ENCODE assay signal across 9 mouse cellular contexts in genomic region chr4:143388955-143389702, GRCm38 (mm10). TPM values are rescaled to one million over a fixed set of nuclear protein-coding genes. Genes with fewer than 3 reads are reported as not detected.
A peak's percentile ranks its signal among the peaks of the same experiment; 100 is the strongest.
DNase-seq lines count a peak whose midpoint lies in the region; ATAC-seq and TF ChIP-seq lines count a peak whose summit lies in the region.
"Had no signal": no experiment of that assay in that cellular context is flagged by ENCODE, and none has a peak within 500 bp of the region (broad histone marks: within the 10 kb centered on the region; RNA-seq: fewer than 3 reads in every experiment).

No protein-coding gene starts in this region.

- ATAC-seq in embryonic facial prominence, embryonic 14.5 days (ENCODE audit: low read depth): peak; percentile 93
- ATAC-seq in heart, embryonic 14.5 days (ENCODE audit: insufficient number of reproducible peaks, insufficient read depth, low FRiP score, low read depth): no peak
- peak; percentile 84 for ATAC-seq in kidney, postnatal 0 days (replicated peaks; ENCODE audit: low FRiP score, low read depth)
- peak; percentile 79 for ATAC-seq in lung, postnatal 0 days

- TF ChIP-seq EP300 in lung, postnatal 0 days (IDR thresholded peaks at IDR 0.05): no peak

- TF ChIP-seq CTCF in kidney, postnatal 0 days (IDR thresholded peaks at IDR 0.05; ENCODE audit: low read depth): peak; percentile 58
- TF ChIP-seq CTCF in lung, postnatal 0 days (IDR thresholded peaks at IDR 0.05): peak; percentile 59

- peak overlapping the region; percentile 61 for H3K9ac ChIP-seq in embryonic facial prominence, embryonic 14.5 days (ENCODE audit: low read depth, low read length)
- peak overlapping the region; percentile 64 for H3K9ac ChIP-seq in heart, embryonic 14.5 days (ENCODE audit: low read length)
- peak overlapping the region; percentile 51 for H3K9ac ChIP-seq in kidney, postnatal 0 days (ENCODE audit: low read depth, low read length)
- no peak overlapping the region for H3K9ac ChIP-seq in lung, postnatal 0 days (replicated peaks; ENCODE audit: low read depth)

- peak; percentile 16 to 17 for DNase-seq in left cerebral cortex, postnatal 25 days (ENCODE audit: low spot score in 2 of 2)
- no peak for DNase-seq in left cerebral cortex, adult 9 months (ENCODE audit: low spot score in 2 of 2)
- DNase-seq in embryonic facial prominence, embryonic 14.5 days (ENCODE audit: low spot score): peak; percentile 83
- DNase-seq in kidney, postnatal 0 days (ENCODE audit: low spot score): peak; percentile 77
- DNase-seq in lung, postnatal 0 days (ENCODE audit: low spot score): peak; percentile 62
- peak; percentile 20 for DNase-seq in ovary, postnatal 14 days (ENCODE audit: low spot score)
- DNase-seq in MN1 (ENCODE audit: low spot score): no peak

- H3K27ac ChIP-seq in embryonic facial prominence, embryonic 14.5 days (replicated peaks; ENCODE audit: low read depth, low read length): no peak overlapping the region
- H3K27ac ChIP-seq in heart, embryonic 14.5 days (replicated peaks in 1 of 2; ENCODE audit: control insufficient read depth in 1 of 2, insufficient read depth in 1 of 2, low read depth in 2 of 2, low read length in 2 of 2): no peak overlapping the region
- no peak overlapping the region for H3K27ac ChIP-seq in kidney, postnatal 0 days
- H3K27ac ChIP-seq in lung, postnatal 0 days (ENCODE audit: low read length): no peak overlapping the region

- 11% methylated on average over 24 of the region's 43 CpGs for WGBS in embryonic facial prominence, embryonic 14.5 days
- 9% methylated on average over 34 of the region's 43 CpGs for WGBS in heart, embryonic 14.5 days
- WGBS in kidney, postnatal 0 days: 8% methylated on average over 37 of the region's 43 CpGs
- WGBS in lung, postnatal 0 days: 8% methylated on average over 34 of the region's 43 CpGs

- H3K4me3 ChIP-seq in embryonic facial prominence, embryonic 14.5 days (ENCODE audit: low read depth, low read length): peak overlapping the region; percentile 40
- H3K4me3 ChIP-seq in heart, embryonic 14.5 days (ENCODE audit: control insufficient read depth in 1 of 2, insufficient read depth in 1 of 2, low read depth in 1 of 2, low read length in 2 of 2): peak overlapping the region; percentile 41 to 42
- peak overlapping the region; percentile 32; the same call in 1 of the 2 replicates for H3K4me3 ChIP-seq in kidney, postnatal 0 days (replicated peaks; ENCODE audit: low read depth, low read length)
- peak overlapping the region; percentile 30 for H3K4me3 ChIP-seq in lung, postnatal 0 days (ENCODE audit: low read depth, low read length)

- no peaks in the 10 kb centered on the region for H3K27me3 ChIP-seq in embryonic facial prominence, embryonic 14.5 days (replicated peaks; ENCODE audit: control insufficient read depth, insufficient read depth, low read length)
- no peaks in the 10 kb centered on the region for H3K27me3 ChIP-seq in heart, embryonic 14.5 days (ENCODE audit: control insufficient read depth, insufficient read depth, low read length)
- H3K27me3 ChIP-seq in kidney, postnatal 0 days (ENCODE audit: insufficient read depth, low read length): no peaks in the 10 kb centered on the region
- no peaks in the 10 kb centered on the region for H3K27me3 ChIP-seq in lung, postnatal 0 days (replicated peaks; ENCODE audit: insufficient read depth, low read length)

- intact Hi-C loops in left cerebral cortex, postnatal 25 days (cut with DNase I): no loop called here

- no peaks in the 10 kb centered on the region for H3K4me1 ChIP-seq in embryonic facial prominence, embryonic 14.5 days (ENCODE audit: control insufficient read depth, insufficient read depth, low read length)
- no peaks in the 10 kb centered on the region for H3K4me1 ChIP-seq in heart, embryonic 14.5 days (ENCODE audit: control insufficient read depth in 2 of 2, insufficient read depth in 2 of 2, low read length in 2 of 2)
- no peaks in the 10 kb centered on the region for H3K4me1 ChIP-seq in kidney, postnatal 0 days (replicated peaks; ENCODE audit: insufficient read depth, low read length)
- H3K4me1 ChIP-seq in lung, postnatal 0 days (ENCODE audit: insufficient read depth, low read depth, low read length): no peaks in the 10 kb centered on the region

- no peaks in the 10 kb centered on the region for H3K36me3 ChIP-seq in embryonic facial prominence, embryonic 14.5 days (ENCODE audit: control insufficient read depth, insufficient read depth, low read length)
- H3K36me3 ChIP-seq in heart, embryonic 14.5 days (ENCODE audit: control insufficient read depth, insufficient read depth, low read length): no peaks in the 10 kb centered on the region
- H3K36me3 ChIP-seq in kidney, postnatal 0 days (ENCODE audit: insufficient read depth, low read length): no peaks in the 10 kb centered on the region
- H3K36me3 ChIP-seq in lung, postnatal 0 days (ENCODE audit: insufficient read depth, low read length): no peaks in the 10 kb centered on the region

- peaks cover 2% of the 10 kb centered on the region; the same call in 1 of the 2 replicates for H3K9me3 ChIP-seq in embryonic facial prominence, embryonic 14.5 days (ENCODE audit: control insufficient read depth, low read length)
- peaks cover 2% of the 10 kb centered on the region; the same call in 1 of the 2 replicates for H3K9me3 ChIP-seq in heart, embryonic 14.5 days (ENCODE audit: control insufficient read depth, low read length)
- no peaks in the 10 kb centered on the region for H3K9me3 ChIP-seq in kidney, postnatal 0 days (replicated peaks; ENCODE audit: low read length)
- H3K9me3 ChIP-seq in lung, postnatal 0 days (ENCODE audit: low read length): no peaks in the 10 kb centered on the region

- peak overlapping the region; percentile 55 for H3K4me2 ChIP-seq in embryonic facial prominence, embryonic 14.5 days (ENCODE audit: low read depth, low read length)
- peak overlapping the region; percentile 67 for H3K4me2 ChIP-seq in heart, embryonic 14.5 days (ENCODE audit: low read length)
- peak overlapping the region; percentile 57 for H3K4me2 ChIP-seq in kidney, postnatal 0 days (ENCODE audit: low read length)
- H3K4me2 ChIP-seq in lung, postnatal 0 days (replicated peaks; ENCODE audit: low read depth, low read length): peak overlapping the region; percentile 53

RNA-seq across cellular contexts. Expression of gene Pramel1, which starts 5.1 kb away (rescaled TPM):
- total RNA-seq in left cerebral cortex, postnatal 25 days (2021): not detected
- not detected in 2 replicates for polyA plus RNA-seq in embryonic facial prominence, embryonic 14.5 days (2014; fragmentation: Nextera tagmentation; extraction: Ambion mirVana)
- polyA plus RNA-seq in heart, embryonic 14.5 days (2014; fragmentation: Nextera tagmentation; extraction: Ambion mirVana): not detected in 2 replicates
- not detected in 2 replicates for polyA plus RNA-seq in kidney, postnatal 0 days (2015; fragmentation: Nextera tagmentation; extraction: Ambion mirVana)
- polyA plus RNA-seq in lung, postnatal 0 days (2015; fragmentation: Nextera tagmentation; extraction: Ambion mirVana): not detected in 2 replicates
- total RNA-seq: layer of hippocampus, adult 8-10 months had no signal

RNA-seq across cellular contexts. Expression of gene Pramef8, which starts 23.1 kb away (rescaled TPM):
- total RNA-seq in left cerebral cortex, postnatal 25 days (2021): 10 to 100 TPM; 11.7 to 12.6 TPM
- 8.8 and 12.1 TPM in 2 replicates for polyA plus RNA-seq in embryonic facial prominence, embryonic 14.5 days (2014; fragmentation: Nextera tagmentation; extraction: Ambion mirVana)
- polyA plus RNA-seq in heart, embryonic 14.5 days (2014; fragmentation: Nextera tagmentation; extraction: Ambion mirVana): 12.7 and 13.4 TPM in 2 replicates
- polyA plus RNA-seq in kidney, postnatal 0 days (2015; fragmentation: Nextera tagmentation; extraction: Ambion mirVana): 12.9 and 15.2 TPM in 2 replicates
- 9.2 and 10.2 TPM in 2 replicates for polyA plus RNA-seq in lung, postnatal 0 days (2015; fragmentation: Nextera tagmentation; extraction: Ambion mirVana)

RNA-seq across cellular contexts. Expression of gene Lrrc38, which starts 39.6 kb away (rescaled TPM):
- total RNA-seq in left cerebral cortex, postnatal 25 days (2021): 1 to 10 TPM; 1.9 to 2.3 TPM
- polyA plus RNA-seq in embryonic facial prominence, embryonic 14.5 days (2014; fragmentation: Nextera tagmentation; extraction: Ambion mirVana): 2.2 and 2.3 TPM in 2 replicates
- polyA plus RNA-seq in heart, embryonic 14.5 days (2014; fragmentation: Nextera tagmentation; extraction: Ambion mirVana): 0.24 and 0.47 TPM in 2 replicates
- 0.09 and 0.15 TPM in 2 replicates for polyA plus RNA-seq in kidney, postnatal 0 days (2015; fragmentation: Nextera tagmentation; extraction: Ambion mirVana)
- polyA plus RNA-seq in lung, postnatal 0 days (2015; fragmentation: Nextera tagmentation; extraction: Ambion mirVana): not detected in 2 replicates

Comparison
In these comparisons a context has a peak if more than half of its experiments do, and no peak if none do; other contexts are left out.
1. DNase-seq: peak in left cerebral cortex, postnatal 25 days (2 of 2), embryonic facial prominence, embryonic 14.5 days (single experiment), kidney, postnatal 0 days (single experiment), lung, postnatal 0 days (single experiment) and ovary, postnatal 14 days (single experiment); none in left cerebral cortex, adult 9 months (0 of 2) and MN1 (single experiment).
2. Peak in every context shown above with its lines, with median percentiles within 50 percentile points of each other: H3K4me2 ChIP-seq and H3K4me3 ChIP-seq.